Mouse (Mus musculus): Measurements from ENCODE around the gene Gm13696.

- TF ChIP-seq CTCF (IDR thresholded peaks at IDR 0.05; ENCODE audit: low read depth, low read length): no peak
- TF ChIP-seq TAL1 (conservative IDR thresholded peaks at IDR 0.05; ENCODE audit: low read depth, low read length): peak; percentile 94
- no peak for TF ChIP-seq GATA1 (IDR thresholded peaks at IDR 0.05; ENCODE audit: borderline replicate concordance, low read length)
- TF ChIP-seq POLR2AphosphoS5 (IDR thresholded peaks at IDR 0.05; ENCODE audit: insufficient replicate concordance, low read depth, low read length): no peak
These were observed 46.8 kb downstream of the Gm13696 start for GRCm38 (mm10) chr2:84019519-84020305.
